Mouse (Mus musculus): Measurements from ENCODE around the gene Cyp21a1.
"Not testable (repeated sequence)": the region's sequence is repeated elsewhere in the genome, so short reads cannot be mapped to it uniquely, and the experiment has no call there.

Gene Cyp21a1

DNA sequence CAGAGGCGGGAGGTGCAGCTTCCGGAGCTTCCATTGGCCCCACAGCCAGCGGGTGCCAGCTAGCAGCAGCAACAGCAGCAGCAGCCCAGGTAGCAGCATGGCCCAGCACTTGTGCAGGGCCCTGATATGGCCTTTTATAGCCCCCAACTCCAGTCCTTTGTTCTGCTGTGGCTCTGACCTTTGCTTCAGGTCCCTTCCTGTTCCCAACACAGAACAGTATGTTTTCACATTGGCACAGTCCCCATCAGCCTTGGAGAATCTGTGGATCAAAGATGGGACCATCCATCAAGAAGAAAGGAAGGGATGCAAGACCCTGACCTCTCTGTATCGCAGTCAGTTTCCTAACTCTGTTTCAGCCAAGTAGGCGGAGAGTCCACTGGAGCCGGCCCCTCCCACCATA is at the start of gene Cyp21a1:
Gene Cyp21a1, minus strand, starts transcription at position 261 of the 400 bp plus-strand sequence.
- not testable (repeated sequence) for DNase-seq (ENCODE audit: low spot score)

DNA sequence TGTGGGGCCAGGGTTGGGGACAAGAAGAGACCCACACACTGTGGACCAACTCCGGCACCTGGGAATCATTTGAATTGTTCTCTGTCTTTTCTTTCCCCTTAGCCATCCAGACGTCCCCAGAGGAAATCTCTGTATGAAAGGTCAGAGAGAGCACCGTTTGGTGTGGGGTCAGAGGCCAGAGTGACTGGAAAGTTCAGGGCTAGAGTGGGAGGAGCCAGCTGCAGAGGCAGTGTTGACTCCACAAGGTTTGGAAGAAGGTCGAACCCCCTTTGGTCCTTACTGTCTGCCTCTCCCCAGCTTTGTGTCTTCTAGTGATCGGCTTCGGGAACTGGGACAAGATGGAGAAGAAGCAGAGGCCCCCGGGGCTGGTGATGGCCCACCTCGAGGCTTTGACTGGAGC is 49.1 kb upstream of the Cyp21a1 start:
- no peak for DNase-seq (ENCODE audit: low spot score)

DNA sequence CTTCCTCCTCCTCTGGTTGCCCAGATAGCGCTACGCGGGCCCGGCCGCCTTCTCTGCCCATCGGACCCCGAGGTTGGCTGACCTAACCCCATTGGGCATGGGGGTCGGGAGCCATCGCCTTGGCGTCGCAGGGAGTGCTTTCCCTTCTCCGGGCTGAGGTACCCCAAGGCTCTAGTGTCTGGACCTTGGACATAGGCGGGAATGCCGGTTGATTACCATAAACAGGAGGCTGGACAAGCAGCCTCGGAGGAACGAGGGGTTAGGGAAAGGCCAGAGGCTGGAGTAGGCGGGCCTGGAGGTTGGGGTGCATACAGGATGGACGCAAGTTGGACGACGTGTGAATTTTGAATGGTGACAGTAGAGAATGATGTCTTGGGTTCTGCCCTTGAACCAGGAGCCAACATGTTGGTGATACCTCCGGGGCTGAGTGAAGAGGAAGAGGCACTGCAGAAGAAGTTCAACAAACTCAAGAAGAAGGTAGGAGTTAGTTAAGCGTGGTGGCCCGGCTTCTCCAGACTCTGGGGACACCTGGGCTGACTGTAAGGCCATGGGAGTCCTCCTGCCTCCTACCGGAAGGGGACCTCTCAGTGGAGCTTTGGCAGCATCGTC is 46.3 kb upstream of the Cyp21a1 start:
- no peak for DNase-seq (ENCODE audit: low spot score)

DNA sequence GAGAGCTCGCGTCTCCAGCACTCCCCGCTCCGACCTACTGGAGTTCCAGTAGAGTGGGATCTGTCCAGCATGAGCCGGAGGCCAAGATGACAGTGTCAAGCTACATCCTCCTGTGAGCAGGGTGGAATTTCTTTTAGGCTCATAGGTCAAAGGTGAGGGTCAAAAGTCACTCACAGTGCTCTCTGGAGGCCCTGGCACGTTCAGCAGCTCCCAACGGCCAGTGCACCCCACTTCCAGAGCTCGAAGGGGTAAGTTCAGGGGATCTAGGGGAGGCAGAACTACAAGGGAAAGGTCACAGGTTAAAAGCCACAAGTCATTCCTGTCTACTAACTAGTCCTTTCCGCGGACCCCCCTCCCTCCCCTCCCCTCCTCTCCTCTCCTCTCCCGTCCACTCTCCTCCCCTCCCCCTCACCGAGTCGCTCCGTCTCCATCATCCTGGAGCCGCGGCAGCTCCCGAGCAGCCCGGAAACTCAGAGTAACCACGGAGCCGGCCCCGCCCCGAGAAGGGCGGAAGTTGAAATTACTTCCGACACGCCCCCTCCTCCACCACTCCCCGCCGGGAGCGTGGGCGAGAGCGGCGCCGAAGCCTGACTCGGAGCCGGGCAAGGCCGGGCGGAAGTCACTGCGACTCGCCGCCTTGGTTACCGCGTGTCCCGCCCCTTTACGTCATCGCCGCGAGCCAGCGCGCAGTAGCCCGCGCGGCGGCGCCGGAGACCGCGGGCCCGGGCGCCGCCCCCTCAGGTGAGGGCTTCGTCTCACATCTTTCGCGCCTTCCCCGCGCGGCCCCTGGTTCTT is 45.6 kb upstream of the Cyp21a1 start, which contains the start of the genes Skiv2l and Nelfe:
Gene Skiv2l, minus strand, starts transcription at position 489 of the 795 bp plus-strand sequence.
Gene Nelfe, plus strand, starts transcription at position 670 of the 795 bp plus-strand sequence.
- DNase-seq (ENCODE audit: low spot score) = peak; percentile 96

DNA sequence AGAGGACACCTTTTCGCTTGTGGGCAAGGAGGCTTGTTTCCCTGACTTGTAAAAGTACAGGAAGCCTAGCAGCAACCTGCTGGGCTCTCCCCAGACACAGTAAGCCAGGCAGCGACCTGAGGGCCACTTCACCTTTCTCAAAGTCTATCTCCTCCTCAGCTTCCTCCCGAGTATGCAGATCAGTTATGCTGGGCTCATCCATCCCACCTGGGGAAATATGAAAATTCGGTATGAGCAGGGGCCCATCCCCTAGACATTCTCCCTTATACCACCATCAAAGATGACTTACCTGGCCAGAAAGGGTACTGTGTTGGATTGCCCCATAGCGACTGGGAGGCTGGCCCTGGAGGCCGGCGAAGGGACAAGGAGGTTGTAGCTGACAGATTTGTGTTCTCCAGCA is 43.3 kb upstream of the Cyp21a1 start:
- no peak for DNase-seq (ENCODE audit: low spot score)

DNA sequence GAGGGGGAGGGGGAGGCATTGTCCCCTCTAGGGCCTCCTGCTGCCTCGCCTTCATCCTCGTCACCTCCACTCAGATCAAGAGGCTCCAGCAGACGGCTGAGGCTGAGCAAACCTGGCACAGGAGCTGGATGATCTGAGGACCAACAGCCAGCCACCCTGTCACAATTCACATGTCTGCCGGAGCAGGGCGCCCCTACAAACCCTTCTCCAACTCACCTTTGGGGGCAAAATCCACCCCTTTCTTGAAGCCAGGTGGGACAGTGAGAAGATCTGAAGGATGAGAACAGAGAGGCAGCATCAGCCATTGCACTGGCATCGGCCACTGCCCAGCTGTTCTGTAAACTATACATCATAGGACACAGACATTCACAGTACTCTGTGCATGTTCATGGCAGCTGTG is 42.8 kb upstream of the Cyp21a1 start:
- DNase-seq (ENCODE audit: low spot score) = no peak

DNA sequence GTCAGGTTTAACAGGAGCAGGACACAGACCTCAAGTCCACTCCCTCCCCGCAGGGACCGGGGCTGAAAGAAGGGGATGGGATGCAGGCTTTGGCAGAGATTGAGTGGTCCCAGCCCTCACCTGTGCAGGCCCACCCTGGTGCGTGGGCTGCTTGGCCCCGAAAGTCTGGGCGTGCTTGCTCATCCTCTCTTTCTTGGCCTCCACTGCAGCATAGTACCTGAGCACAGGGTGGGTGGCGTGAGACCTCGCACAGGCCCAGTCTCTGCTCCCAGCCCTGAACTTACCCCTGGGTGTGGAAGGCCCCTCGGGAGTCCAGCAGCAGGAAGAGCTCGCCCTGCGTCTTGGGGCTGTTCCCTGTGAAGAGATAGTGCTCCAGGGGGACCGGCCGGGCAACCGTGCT is 40.5 kb upstream of the Cyp21a1 start:
- no peak for DNase-seq (ENCODE audit: low spot score)

DNA sequence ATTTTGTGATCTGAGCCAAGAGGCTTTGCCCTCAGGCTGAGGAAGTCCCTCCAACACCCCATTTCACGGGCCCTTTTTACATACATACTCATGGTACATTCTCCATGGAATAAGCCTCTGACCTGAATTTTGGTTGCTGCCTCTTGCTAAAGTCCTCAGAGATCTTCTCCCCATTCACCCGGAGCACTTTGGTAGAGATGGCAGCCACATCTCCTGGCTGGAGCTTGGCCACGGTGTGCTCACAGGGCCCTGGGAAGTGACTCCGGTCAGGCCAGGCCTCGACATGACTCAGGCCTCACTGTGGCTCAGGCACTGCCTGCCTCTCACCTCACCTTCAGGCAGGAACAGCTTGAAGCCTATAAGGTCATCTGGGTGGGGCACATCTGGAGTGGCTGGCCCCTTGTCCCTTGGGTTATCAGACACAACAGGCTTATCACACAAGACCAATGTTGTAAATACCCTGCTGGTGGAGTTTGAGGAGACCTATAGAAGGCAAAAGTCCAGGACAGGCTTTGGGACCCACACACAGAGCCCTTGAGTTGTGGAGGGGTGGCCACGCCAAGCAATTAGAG is 36.5 kb upstream of the Cyp21a1 start:
- DNase-seq (ENCODE audit: low spot score) = no peak

DNA sequence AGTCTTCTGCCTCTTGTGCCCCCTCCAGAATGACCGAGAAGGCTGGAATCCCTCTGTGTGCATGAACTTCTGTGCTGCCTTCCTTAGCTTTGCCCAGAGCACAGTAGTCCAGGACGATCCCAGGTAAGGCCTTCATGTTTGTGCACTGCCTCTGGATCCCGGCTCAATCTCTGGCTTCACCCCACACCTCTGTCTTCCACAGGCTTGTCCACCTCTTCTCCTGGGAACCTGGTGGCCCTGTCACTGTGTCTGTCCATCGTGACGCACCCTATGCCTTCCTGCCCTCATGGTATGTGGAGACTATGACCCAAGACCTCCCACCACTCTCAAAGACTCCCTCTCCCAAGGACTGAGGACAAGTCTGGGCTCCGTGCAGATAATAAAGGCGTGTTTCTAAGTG is 34.4 kb upstream of the Cyp21a1 start:
- DNase-seq (ENCODE audit: low spot score) = no peak

DNA sequence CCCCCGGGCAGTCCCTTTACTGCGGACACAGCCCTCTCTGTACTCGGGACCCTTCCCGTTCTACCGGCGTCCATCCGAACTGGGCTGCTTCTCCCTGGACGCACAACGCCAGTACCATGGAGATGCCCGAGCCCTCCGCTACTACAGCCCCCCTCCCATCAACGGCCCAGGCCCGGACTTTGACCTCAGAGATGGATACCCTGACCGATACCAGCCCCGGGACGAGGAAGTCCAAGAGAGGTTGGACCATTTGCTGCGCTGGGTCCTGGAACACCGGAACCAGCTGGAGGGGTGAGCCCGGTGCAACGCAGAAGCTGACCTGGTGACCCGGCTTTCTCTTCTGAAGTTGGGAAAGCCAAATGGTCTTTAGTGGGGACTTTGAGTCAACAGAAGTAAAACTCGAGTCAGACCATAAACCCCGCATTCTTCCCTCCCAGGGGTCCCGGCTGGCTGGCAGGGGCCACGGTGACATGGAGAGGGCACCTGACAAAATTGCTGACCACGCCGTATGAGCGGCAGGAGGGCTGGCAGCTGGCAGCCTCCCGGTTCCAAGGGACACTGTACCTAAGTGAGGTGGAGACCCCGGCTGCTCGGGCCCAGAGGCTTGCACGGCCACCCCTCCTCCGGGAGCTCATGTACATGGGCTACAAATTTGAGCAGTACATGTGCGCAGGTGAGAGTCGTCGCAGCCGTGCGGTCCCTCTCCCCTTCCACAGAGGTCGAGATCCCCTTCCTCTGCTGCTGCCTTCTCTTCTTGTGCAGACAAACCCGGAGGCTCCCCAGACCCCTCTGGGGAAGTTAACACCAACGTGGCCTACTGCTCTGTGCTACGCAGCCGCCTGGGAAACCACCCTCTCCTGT is 33.3 kb upstream of the Cyp21a1 start:
- DNase-seq (ENCODE audit: low spot score) = no peak

DNA sequence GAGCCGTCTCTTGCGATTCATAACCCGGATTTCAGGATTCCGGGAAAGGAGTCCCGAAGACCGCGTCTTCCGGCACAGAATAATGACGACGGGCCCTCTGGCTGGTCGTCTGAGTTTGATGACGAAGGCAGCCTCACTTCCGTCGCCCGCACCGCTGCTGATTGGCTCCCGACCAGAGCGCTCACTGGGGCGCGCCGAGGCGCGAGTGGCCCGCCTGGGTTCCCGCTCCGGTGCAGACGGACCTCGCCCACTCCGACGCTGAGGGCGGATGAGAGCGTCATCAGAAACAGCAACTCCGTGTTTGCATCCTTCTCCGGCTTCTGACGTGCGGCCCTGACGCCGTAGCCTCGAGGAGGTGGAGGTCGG is 32.5 kb upstream of the Cyp21a1 start, which contains the start of the genes Stk19 and Dxo:
Gene Stk19, minus strand, starts transcription at position 90 of the 366 bp plus-strand sequence.
Gene Dxo, plus strand, starts transcription at position 164 of the 366 bp plus-strand sequence.
- peak; percentile 94 for DNase-seq (ENCODE audit: low spot score)

DNA sequence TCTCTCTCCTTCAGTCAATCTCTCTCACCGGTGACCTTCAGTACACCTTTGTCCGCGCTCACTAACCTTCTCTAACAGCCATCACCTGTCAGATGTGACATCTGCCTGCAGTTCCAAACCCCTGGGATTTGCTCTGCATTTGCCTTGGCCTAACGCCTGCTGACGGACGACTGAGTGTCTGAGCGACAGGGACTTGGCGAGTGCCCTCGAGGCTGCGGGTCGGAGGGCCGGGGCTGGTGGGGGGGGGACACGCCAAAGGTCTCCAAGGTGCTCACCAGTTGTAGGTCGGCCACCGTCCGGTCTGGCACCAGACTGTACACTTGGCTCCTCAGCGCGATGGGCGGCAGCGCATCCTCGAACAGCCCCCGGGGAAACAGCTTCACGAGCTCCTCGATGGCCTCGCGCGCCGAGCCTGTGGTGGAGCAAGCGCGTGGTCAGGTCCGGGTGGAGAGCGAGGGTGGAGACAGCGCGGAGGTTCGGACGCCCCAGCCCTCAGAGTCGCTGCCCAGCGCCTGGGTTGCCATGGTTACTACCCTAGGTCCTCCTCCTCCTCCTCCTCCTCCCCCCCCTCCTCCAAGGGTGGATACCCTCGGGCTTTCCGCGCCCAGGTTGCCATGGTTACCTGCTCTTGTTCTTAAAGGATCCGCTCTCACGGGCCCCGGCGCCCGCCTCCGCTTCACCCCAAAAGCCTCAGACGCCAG is 31.9 kb upstream of the Cyp21a1 start:
- no peak for DNase-seq (ENCODE audit: low spot score)

DNA sequence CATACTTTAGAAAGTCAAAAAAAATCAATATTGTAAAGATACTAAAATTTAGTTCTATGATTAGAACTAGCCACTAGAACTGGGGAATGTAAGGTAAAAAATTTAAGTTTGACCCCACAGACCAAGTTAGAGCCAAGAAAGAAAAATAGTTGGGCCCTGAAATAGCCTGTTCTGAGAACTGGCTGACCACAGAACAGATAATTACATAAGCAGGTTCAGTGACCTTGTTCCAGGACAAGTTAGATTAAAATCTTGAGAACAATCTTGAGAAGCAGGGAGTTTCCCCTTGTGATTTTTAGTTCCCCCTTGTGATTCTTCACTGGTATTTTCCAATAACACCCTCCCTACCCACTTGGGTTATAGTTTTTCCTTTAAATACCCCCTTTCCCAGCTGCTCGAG is 26.4 kb upstream of the Cyp21a1 start:
- DNase-seq (ENCODE audit: low spot score) = not testable (repeated sequence)

DNA sequence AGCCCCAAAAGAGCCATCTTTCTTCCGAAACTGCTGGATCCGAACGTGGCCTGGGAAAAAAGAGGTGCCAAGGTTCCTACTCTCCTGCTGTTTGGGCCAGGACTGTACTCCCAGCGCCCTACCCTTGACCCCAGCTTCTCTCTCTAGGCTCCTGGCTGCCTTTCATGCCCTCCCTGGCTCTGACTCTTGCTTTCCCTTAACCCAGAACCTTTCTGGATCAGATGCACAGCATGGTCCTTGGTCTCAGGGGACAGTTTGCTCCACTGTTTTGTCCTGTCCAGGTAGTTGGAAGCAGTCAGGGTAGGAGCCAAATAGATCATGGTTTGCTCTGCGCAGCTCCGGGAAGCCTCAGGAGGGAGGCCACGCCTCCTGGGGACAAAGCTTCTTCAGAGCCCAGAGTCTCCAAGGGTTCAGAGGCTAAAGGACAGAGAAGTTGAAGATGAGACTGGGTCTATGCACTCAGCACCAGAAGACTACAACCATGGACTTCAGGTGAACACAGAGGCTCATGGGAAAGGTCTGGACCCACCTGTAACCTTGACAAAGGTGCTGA is 10.5 kb upstream of the Cyp21a1 start:
- DNase-seq (ENCODE audit: low spot score) = no peak

DNA sequence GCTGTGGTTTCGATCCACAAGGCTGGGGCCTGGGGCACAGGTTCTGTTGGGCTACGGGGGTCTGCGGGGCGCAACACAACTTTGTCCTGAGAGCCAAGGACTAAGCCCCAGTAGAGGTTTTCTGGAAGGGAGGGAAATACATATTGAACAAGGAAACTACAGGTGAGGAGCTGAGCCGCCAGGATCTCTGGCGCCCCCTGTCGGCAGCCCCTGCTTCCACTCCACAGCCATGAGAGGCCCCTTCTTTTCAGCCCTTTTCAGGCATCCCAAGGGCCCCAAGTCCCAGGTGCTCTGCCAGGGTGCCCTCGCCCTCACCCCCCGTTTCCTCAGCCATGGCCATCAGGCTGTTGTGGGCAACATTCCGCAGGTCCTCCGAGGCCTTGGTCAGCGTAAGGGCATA is 9.4 kb upstream of the Cyp21a1 start:
- not testable (repeated sequence) for DNase-seq (ENCODE audit: low spot score)

DNA sequence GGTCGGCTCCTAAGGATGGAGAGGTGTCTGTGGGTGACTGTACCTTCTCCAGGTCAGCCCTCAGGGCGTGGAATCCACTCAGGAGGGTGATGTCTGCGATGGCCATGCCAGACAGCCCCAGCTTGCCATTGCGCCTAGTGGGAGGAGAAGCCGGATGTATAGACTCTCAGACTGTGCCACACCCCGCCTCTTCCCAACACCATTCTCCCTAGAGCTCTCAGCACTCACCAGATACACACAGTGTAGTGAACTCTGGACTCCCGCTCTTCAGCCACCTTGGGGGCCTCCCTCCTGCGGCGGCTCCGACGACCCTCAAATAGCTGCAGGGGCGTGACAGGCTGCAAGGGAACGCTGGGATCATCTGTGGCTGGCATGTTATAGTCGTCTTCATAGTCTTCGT is 6.9 kb upstream of the Cyp21a1 start:
- DNase-seq (ENCODE audit: low spot score) = no peak

DNA sequence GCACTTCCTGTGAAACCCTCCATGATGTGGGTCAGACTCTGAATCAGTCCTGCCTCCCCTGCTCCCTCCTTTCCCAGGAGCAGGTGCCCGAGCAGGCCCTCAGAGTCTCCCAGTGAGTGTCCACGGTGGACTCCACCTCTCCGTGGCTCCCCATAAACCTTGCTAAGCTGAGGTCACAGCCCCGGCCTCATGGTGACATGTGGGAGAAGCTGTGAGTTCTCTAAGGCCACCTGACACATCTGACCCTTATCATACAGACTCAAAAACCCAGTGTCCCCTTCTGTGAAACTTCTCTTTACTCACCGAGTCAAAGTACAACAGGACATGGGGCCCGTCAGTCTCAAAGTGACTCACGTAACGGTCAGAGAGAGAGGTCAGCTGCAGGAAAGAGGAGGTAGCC is 6.5 kb upstream of the Cyp21a1 start:
- DNase-seq (ENCODE audit: low spot score) = not testable (repeated sequence)

DNA sequence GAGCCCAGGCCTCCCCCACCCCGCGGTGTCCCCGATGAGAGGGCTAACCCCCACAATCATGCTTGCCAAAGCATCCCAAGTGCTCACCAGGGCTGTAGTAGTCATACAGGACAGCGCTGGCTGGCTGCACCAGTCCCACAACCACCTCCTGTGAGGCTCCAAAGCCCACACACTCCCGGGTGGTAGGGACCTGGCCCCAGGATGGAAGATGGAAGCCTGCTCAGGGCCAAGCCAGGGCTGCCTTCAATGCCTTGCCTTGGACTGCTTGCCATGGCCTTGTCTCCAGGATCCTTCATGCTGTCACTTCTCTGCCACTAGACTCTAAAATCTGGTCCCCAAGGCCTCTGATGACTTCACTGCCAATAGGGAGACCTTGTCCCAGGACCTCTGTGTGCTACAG is 6.0 kb upstream of the Cyp21a1 start:
- not testable (repeated sequence) for DNase-seq (ENCODE audit: low spot score)

DNA sequence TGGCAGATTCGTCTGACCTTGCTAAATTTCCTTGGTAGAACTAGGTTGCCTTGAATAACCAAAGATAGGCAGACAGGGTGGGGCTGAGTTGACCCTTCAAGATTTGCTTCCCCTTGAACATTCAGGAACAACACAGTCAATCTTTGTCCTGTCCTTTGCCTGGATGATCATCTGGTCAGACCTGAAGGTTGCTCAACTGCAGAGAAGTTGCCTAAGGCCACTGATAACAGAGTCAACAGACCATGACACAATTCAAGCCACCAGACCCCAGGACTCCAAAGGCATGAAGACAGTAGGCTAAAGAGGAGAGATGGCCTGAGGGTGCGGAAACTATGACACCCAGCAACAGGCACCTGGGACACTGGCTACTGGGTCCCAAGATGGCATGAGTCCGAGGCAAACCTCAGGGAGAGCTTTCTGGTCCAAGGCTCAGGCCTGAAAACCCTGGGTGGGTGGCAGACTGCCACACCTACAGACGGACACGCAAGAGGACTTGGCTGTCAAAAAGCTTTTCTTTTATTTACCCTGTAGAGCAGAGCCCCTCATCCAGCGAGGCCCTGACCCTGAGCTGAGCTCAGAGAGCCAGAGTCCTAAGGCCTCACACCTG is 4.3 kb upstream of the Cyp21a1 start:
- DNase-seq (ENCODE audit: low spot score) = no peak

DNA sequence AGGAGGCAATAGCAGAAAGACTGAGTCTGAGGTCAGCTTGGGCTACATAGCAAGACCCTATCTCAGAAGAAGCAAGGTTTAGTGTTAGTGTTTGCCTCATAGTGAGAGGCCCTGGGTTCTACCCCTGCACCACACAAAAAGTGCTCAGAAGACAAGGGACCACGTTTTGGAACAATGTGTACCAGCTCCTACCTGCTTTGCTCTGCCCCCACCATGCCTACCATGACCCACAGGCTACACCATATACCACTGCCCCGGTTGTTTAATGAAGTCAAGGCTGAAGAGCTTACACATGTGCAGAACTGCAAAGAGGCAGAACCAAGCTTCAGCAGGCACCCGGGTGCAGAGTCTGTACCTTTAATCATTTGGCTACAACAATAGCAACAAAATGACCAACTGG is 2.8 kb upstream of the Cyp21a1 start:
- DNase-seq (ENCODE audit: low spot score) = no peak

Measured in left cerebral cortex, adult 11 months (tissue).